Comparison of ENCODE assay signal across 10 mouse cellular contexts in genomic region chr7:26779799-26780416, GRCm38 (mm10). TPM values are rescaled to one million over a fixed set of nuclear protein-coding genes. Genes with fewer than 3 reads are reported as not detected.
A peak's percentile ranks its signal among the peaks of the same experiment; 100 is the strongest.
DNase-seq lines count a peak whose midpoint lies in the region; ATAC-seq lines count a peak whose summit lies in the region.
"Had no signal": no experiment of that assay in that cellular context is flagged by ENCODE, and none has a peak within 500 bp of the region (broad histone marks: within the 10 kb centered on the region; RNA-seq: fewer than 3 reads in every experiment).

No protein-coding gene starts in this region.

- H3K9me3 ChIP-seq in heart, embryonic 11.5 days (replicated peaks; ENCODE audit: control insufficient read depth, low read length) = no peaks in the 10 kb centered on the region
- H3K9me3 ChIP-seq in forebrain, embryonic 12.5 days = no peaks in the 10 kb centered on the region

- no peaks in the 10 kb centered on the region for H3K36me3 ChIP-seq in heart, embryonic 11.5 days (ENCODE audit: control insufficient read depth, insufficient read depth, low read length)
- H3K36me3 ChIP-seq in forebrain, embryonic 12.5 days (replicated peaks) = no peaks in the 10 kb centered on the region

- no peak overlapping the region for H3K4me2 ChIP-seq in heart, embryonic 11.5 days
- H3K4me2 ChIP-seq in forebrain, embryonic 12.5 days = peak overlapping the region; percentile 32; the same call in 1 of the 2 replicates

- no peak overlapping the region for H3K4me3 ChIP-seq in heart, embryonic 11.5 days (ENCODE audit: low read depth, low read length)
- no peak overlapping the region for H3K4me3 ChIP-seq in forebrain, embryonic 12.5 days (replicated peaks)

- no peaks in the 10 kb centered on the region for H3K4me1 ChIP-seq in heart, embryonic 11.5 days (ENCODE audit: control insufficient read depth, insufficient read depth, low read length)
- H3K4me1 ChIP-seq in forebrain, embryonic 12.5 days = peaks cover 7% of the 10 kb centered on the region; the same call in 1 of the 2 replicates

- no peak overlapping the region for H3K27ac ChIP-seq in heart, embryonic 11.5 days (ENCODE audit: low read depth, low read length)
- H3K27ac ChIP-seq in forebrain, embryonic 12.5 days = no peak overlapping the region

- 83% methylated on average over 5 of the region's 5 CpGs for WGBS in heart, embryonic 11.5 days (ENCODE audit: insufficient replicate concordance)
- WGBS in forebrain, embryonic 12.5 days = 79% methylated on average over 5 of the region's 5 CpGs

- no peak for DNase-seq in heart, adult 9 months (ENCODE audit: low spot score in 2 of 2)
- DNase-seq in 416B (ENCODE audit: low read depth) = peak; percentile 21
- DNase-seq in testis, postnatal 10 days (ENCODE audit: low spot score) = no peak
- no peak for DNase-seq in layer of hippocampus, adult 9-11 months
- no peak for DNase-seq in right cerebral cortex, postnatal 25 days
- DNase-seq: B cell, adult 2 months had no signal

- no peak overlapping the region for H3K9ac ChIP-seq in heart, embryonic 11.5 days (ENCODE audit: low read depth, low read length)
- H3K9ac ChIP-seq in forebrain, embryonic 12.5 days = no peak overlapping the region

- no peaks in the 10 kb centered on the region for H3K27me3 ChIP-seq in heart, embryonic 11.5 days (ENCODE audit: control insufficient read depth, insufficient read depth, low read length)
- no peaks in the 10 kb centered on the region for H3K27me3 ChIP-seq in forebrain, embryonic 12.5 days

- peak; percentile 74 for ATAC-seq in heart, embryonic 11.5 days (replicated peaks; ENCODE audit: insufficient number of reproducible peaks, low FRiP score, low TSS enrichment)
- ATAC-seq in forebrain, embryonic 12.5 days (ENCODE audit: low FRiP score) = peak; percentile 77; the same call in 1 of the 2 replicates
- ATAC-seq in megakaryocyte progenitor cell, adult 5-6 weeks (replicated peaks; ENCODE audit: poor library complexity) = 0 out of 2 replicates have a peak, but pooled peaks have one; percentile 57

RNA-seq across cellular contexts. Expression of gene Cyp2b19, which starts 23.0 kb away (rescaled TPM):
- not detected in 2 replicates for polyA plus RNA-seq in heart, embryonic 11.5 days (2014; fragmentation: Nextera tagmentation; extraction: Ambion mirVana)
- 0.06 and 0.09 TPM in 2 replicates for polyA plus RNA-seq in forebrain, embryonic 12.5 days (2016; fragmentation: Nextera tagmentation; extraction: Ambion mirVana)
- not detected in 2 replicates for total RNA-seq in megakaryocyte progenitor cell, adult 5-6 weeks (2015)
- not detected in 2 replicates for total RNA-seq in megakaryocyte progenitor cell, adult 5-6 weeks (2017)
- total RNA-seq: layer of hippocampus, postnatal 25 days had no signal

RNA-seq across cellular contexts. Expression of gene Cyp2g1, which starts 28.8 kb away (rescaled TPM):
- polyA plus RNA-seq in heart, embryonic 11.5 days (2014; fragmentation: Nextera tagmentation; extraction: Ambion mirVana) = 0.27 TPM in 1 of 2 replicates, not detected in the other
- polyA plus RNA-seq in forebrain, embryonic 12.5 days (2016; fragmentation: Nextera tagmentation; extraction: Ambion mirVana) = 0.10 and 0.27 TPM in 2 replicates
- not detected in 2 replicates for total RNA-seq in megakaryocyte progenitor cell, adult 5-6 weeks (2015)
- not detected in 2 replicates for total RNA-seq in megakaryocyte progenitor cell, adult 5-6 weeks (2017)
- total RNA-seq: layer of hippocampus, postnatal 25 days had no signal

RNA-seq across cellular contexts. Expression of gene Cyp2a5, which starts 55.2 kb away (rescaled TPM):
- not detected in 2 replicates for polyA plus RNA-seq in heart, embryonic 11.5 days (2014; fragmentation: Nextera tagmentation; extraction: Ambion mirVana)
- polyA plus RNA-seq in forebrain, embryonic 12.5 days (2016; fragmentation: Nextera tagmentation; extraction: Ambion mirVana) = not detected in 2 replicates
- total RNA-seq in megakaryocyte progenitor cell, adult 5-6 weeks (2015) = not detected in 2 replicates
- not detected in 2 replicates for total RNA-seq in megakaryocyte progenitor cell, adult 5-6 weeks (2017)
- total RNA-seq: layer of hippocampus, postnatal 25 days had no signal
